Mouse (Mus musculus) retina, adult 2 months (tissue): ENCODE data around the gene Nfib.
"Not testable (repeated sequence)": the region's sequence is repeated elsewhere in the genome, so short reads cannot be mapped to it uniquely, and the experiment has no call there.

ENCODE experiments used
- DNase-seq: peaks from one replicate; pipeline ENCODE4 v3.0.0-alpha.2; 2012; ENCODE audit warnings: low read depth, low spot score

Nfib gene

GRCm38 (mm10) chr4:82266066-82266619 is 439.4 kb downstream of the Nfib start:
- no peak for DNase-seq

GRCm38 (mm10) chr4:82258545-82258944 is 447.0 kb downstream of the Nfib start:
- not testable (repeated sequence) for DNase-seq

- no peak for DNase-seq
Observed at GRCm38 (mm10) chr4:82252054-82252453, 453.5 kb downstream of the Nfib start.

- no peak for DNase-seq
Observed at GRCm38 (mm10) chr4:82250355-82250659, 455.2 kb downstream of the Nfib start.

GRCm38 (mm10) chr4:82249518-82250354 is 455.8 kb downstream of the Nfib start:
- no peak for DNase-seq

GRCm38 (mm10) chr4:82248961-82249360 is 456.6 kb downstream of the Nfib start:
- DNase-seq, result no peak

- no peak for DNase-seq
Observed at GRCm38 (mm10) chr4:82248031-82248430, 457.5 kb downstream of the Nfib start.

- no peak for DNase-seq
Observed at GRCm38 (mm10) chr4:82246290-82246689, 459.3 kb downstream of the Nfib start.
